25 mouse cellular contexts compared by ENCODE assay signal in genomic region chr12:102258522-102259112, GRCm38 (mm10). TPM values are rescaled to one million over a fixed set of nuclear protein-coding genes. Genes with fewer than 3 reads are reported as not detected.
DNase-seq lines count a peak whose midpoint lies in the region; ATAC-seq and TF ChIP-seq lines count a peak whose summit lies in the region.
"Had no signal": no experiment of that assay in that cellular context is flagged by ENCODE, and none has a peak within 500 bp of the region (broad histone marks: within the 10 kb centered on the region; RNA-seq: fewer than 3 reads in every experiment).

No protein-coding gene starts in this region.

- H3K4me1 ChIP-seq in forebrain, embryonic 14.5 days (ENCODE audit: control insufficient read depth, insufficient read depth, low read length): no peaks in the 10 kb centered on the region
- no peaks in the 10 kb centered on the region for H3K4me1 ChIP-seq in forebrain, postnatal 0 days (ENCODE audit: insufficient read depth)
- H3K4me1 ChIP-seq in liver, embryonic 11.5 days (replicated peaks; ENCODE audit: control insufficient read depth, insufficient read depth, low read length): peaks cover 10% of the 10 kb centered on the region
- peaks cover 25% of the 10 kb centered on the region for H3K4me1 ChIP-seq in heart, embryonic 10.5 days
- H3K4me1 ChIP-seq: neural tube, embryonic 15.5 days had no signal

- H3K27ac ChIP-seq in forebrain, embryonic 14.5 days (ENCODE audit: low read depth, low read length): no peak overlapping the region
- H3K27ac ChIP-seq in forebrain, postnatal 0 days (ENCODE audit: low read depth, low read length): no peak overlapping the region
- no peak overlapping the region for H3K27ac ChIP-seq in liver, embryonic 11.5 days (ENCODE audit: low read depth, low read length)
- no peak overlapping the region for H3K27ac ChIP-seq in heart, embryonic 10.5 days
- H3K27ac ChIP-seq: embryonic facial prominence, embryonic 12.5 days; gastrocnemius, adult 2 months; heart, embryonic 13.5 days; limb, embryonic 13.5 days; neural tube, embryonic 15.5 days had no signal

- no peaks in the 10 kb centered on the region for H3K36me3 ChIP-seq in forebrain, embryonic 14.5 days (ENCODE audit: control insufficient read depth, insufficient read depth, low read length)
- H3K36me3 ChIP-seq in forebrain, postnatal 0 days (ENCODE audit: insufficient read depth): no peaks in the 10 kb centered on the region
- H3K36me3 ChIP-seq in liver, embryonic 11.5 days (ENCODE audit: control insufficient read depth, insufficient read depth, low read length): no peaks in the 10 kb centered on the region
- no peaks in the 10 kb centered on the region for H3K36me3 ChIP-seq in heart, embryonic 10.5 days
- H3K36me3 ChIP-seq: embryonic facial prominence, embryonic 12.5 days; heart, embryonic 13.5 days; limb, embryonic 13.5 days; neural tube, embryonic 15.5 days had no signal

- H3K9ac ChIP-seq in forebrain, embryonic 14.5 days (ENCODE audit: low read length): no peak overlapping the region
- no peak overlapping the region for H3K9ac ChIP-seq in forebrain, postnatal 0 days
- no peak overlapping the region for H3K9ac ChIP-seq in liver, embryonic 11.5 days (ENCODE audit: low read depth, low read length)
- H3K9ac ChIP-seq: embryonic facial prominence, embryonic 12.5 days; heart, embryonic 13.5 days; limb, embryonic 13.5 days; neural tube, embryonic 15.5 days had no signal

- TF ChIP-seq CTCF in forebrain, postnatal 0 days (IDR thresholded peaks at IDR 0.05; ENCODE audit: low read depth): no peak

- H3K4me2 ChIP-seq in forebrain, embryonic 14.5 days (ENCODE audit: low read length): no peak overlapping the region
- H3K4me2 ChIP-seq in forebrain, postnatal 0 days (ENCODE audit: low read depth): no peak overlapping the region
- H3K4me2 ChIP-seq in liver, embryonic 11.5 days: no peak overlapping the region
- H3K4me2 ChIP-seq: embryonic facial prominence, embryonic 12.5 days; heart, embryonic 13.5 days; limb, embryonic 13.5 days; neural tube, embryonic 15.5 days had no signal

- H3K27me3 ChIP-seq in forebrain, embryonic 14.5 days (replicated peaks; ENCODE audit: control insufficient read depth, insufficient read depth, low read length): no peaks in the 10 kb centered on the region
- no peaks in the 10 kb centered on the region for H3K27me3 ChIP-seq in forebrain, postnatal 0 days (ENCODE audit: insufficient read depth, low read length)
- no peaks in the 10 kb centered on the region for H3K27me3 ChIP-seq in liver, embryonic 11.5 days (replicated peaks; ENCODE audit: control insufficient read depth, insufficient read depth, low read length)
- no peaks in the 10 kb centered on the region for H3K27me3 ChIP-seq in heart, embryonic 10.5 days (ENCODE audit: insufficient read depth, poor library complexity, severe bottlenecking)
- H3K27me3 ChIP-seq: embryonic facial prominence, embryonic 12.5 days; heart, embryonic 13.5 days; limb, embryonic 13.5 days; neural tube, embryonic 15.5 days; Patski had no signal

- H3K4me3 ChIP-seq in forebrain, embryonic 14.5 days (ENCODE audit: low read depth, low read length): no peak overlapping the region
- no peak overlapping the region for H3K4me3 ChIP-seq in forebrain, postnatal 0 days (ENCODE audit: low read depth, low read length)
- H3K4me3 ChIP-seq in liver, embryonic 11.5 days (ENCODE audit: low read depth, low read length): no peak overlapping the region
- H3K4me3 ChIP-seq in heart, embryonic 10.5 days: no peak overlapping the region
- H3K4me3 ChIP-seq: embryonic facial prominence, embryonic 12.5 days; gastrocnemius, adult 2 months; heart, embryonic 13.5 days; limb, embryonic 13.5 days; neural tube, embryonic 15.5 days had no signal

- ATAC-seq in forebrain, embryonic 14.5 days: no peak
- no peak for ATAC-seq in forebrain, postnatal 0 days
- ATAC-seq in liver, embryonic 11.5 days (replicated peaks; ENCODE audit: low FRiP score): peak; percentile 75
- peak; percentile 80 for ATAC-seq in megakaryocyte progenitor cell, adult 5-6 weeks (replicated peaks; ENCODE audit: poor library complexity)
- ATAC-seq: forebrain, embryonic 16.5 days; hindbrain, embryonic 16.5 days; Patski had no signal

- peak; percentile 17 for DNase-seq in forebrain, embryonic 14.5 days (ENCODE audit: low spot score)
- no peak for DNase-seq in forebrain, postnatal 0 days
- peak; percentile 35 for DNase-seq in c-Kit-positive CD71-negative TER-119-negative erythroid progenitor cells, embryonic 14.5 days (ENCODE audit: low read depth)
- no peak for DNase-seq in liver, embryonic 11.5 days (ENCODE audit: low spot score)
- no peak for DNase-seq in adrenal gland, postnatal 25 days
- no peak for DNase-seq in heart, embryonic 10.5 days (ENCODE audit: low spot score)
- DNase-seq in thymus, postnatal 25 days: no peak
- DNase-seq: adrenal gland, adult 8-10 months; cerebellum, adult 18-20 months; gastrocnemius, adult 2 months; heart, adult 11 months; heart, postnatal 36 days; kidney, adult 11 months; midbrain, embryonic 14.5 days; retina, postnatal 1 day; right cerebral cortex, postnatal 4 days; thymus, postnatal 14 days had no signal

- WGBS in forebrain, embryonic 14.5 days: 80% methylated on average over 3 of the region's 3 CpGs
- 69% methylated on average over 3 of the region's 3 CpGs for WGBS in forebrain, postnatal 0 days
- 44% methylated on average over 3 of the region's 3 CpGs for WGBS in liver, embryonic 11.5 days
- WGBS in heart, embryonic 10.5 days: 65% methylated on average over 3 of the region's 3 CpGs

- no peaks in the 10 kb centered on the region for H3K9me3 ChIP-seq in forebrain, embryonic 14.5 days (replicated peaks; ENCODE audit: control insufficient read depth, low read length)
- H3K9me3 ChIP-seq in forebrain, postnatal 0 days (ENCODE audit: low read length): no peaks in the 10 kb centered on the region
- H3K9me3 ChIP-seq in liver, embryonic 11.5 days (ENCODE audit: control insufficient read depth, low read length): no peaks in the 10 kb centered on the region
- no peaks in the 10 kb centered on the region for H3K9me3 ChIP-seq in heart, embryonic 10.5 days
- H3K9me3 ChIP-seq: embryonic facial prominence, embryonic 12.5 days; heart, embryonic 13.5 days; limb, embryonic 13.5 days; neural tube, embryonic 15.5 days had no signal

RNA-seq across cellular contexts. Expression of gene Rin3, which starts 24.2 kb away (rescaled TPM):
- polyA plus RNA-seq in forebrain, embryonic 14.5 days (2014; fragmentation: Nextera tagmentation; extraction: Ambion mirVana): 1.9 and 2.9 TPM in 2 replicates
- 1.3 and 3.3 TPM in 2 replicates for total RNA-seq in forebrain, postnatal 0 days (2014; rRNA removed)
- polyA plus RNA-seq in forebrain, postnatal 0 days (2015; fragmentation: Nextera tagmentation; extraction: Ambion mirVana): 1.5 and 1.9 TPM in 2 replicates
- polyA plus RNA-seq in liver, embryonic 11.5 days (2014; fragmentation: Nextera tagmentation; extraction: Ambion mirVana): 10.2 and 12.9 TPM in 2 replicates
- total RNA-seq in megakaryocyte progenitor cell, adult 5-6 weeks (2015): 119 and 135 TPM in 2 replicates
- total RNA-seq in megakaryocyte progenitor cell, adult 5-6 weeks (2017): 68.0 and 70.5 TPM in 2 replicates
- total RNA-seq in adrenal gland, postnatal 25 days (2021): 12.4 and 13.3 TPM in 2 replicates
- 8.9 and 9.0 TPM in 2 replicates for polyA plus RNA-seq in heart, embryonic 10.5 days (2016; fragmentation: Nextera tagmentation; extraction: Ambion mirVana)

Comparison
In these comparisons a context has a peak if more than half of its experiments do, and no peak if none do; other contexts are left out.
1. DNase-seq: peak in forebrain, embryonic 14.5 days (single experiment) and c-Kit-positive CD71-negative TER-119-negative erythroid progenitor cells, embryonic 14.5 days (single experiment); none in forebrain, postnatal 0 days (single experiment), liver, embryonic 11.5 days (single experiment), adrenal gland, postnatal 25 days (single experiment), heart, embryonic 10.5 days (single experiment) and thymus, postnatal 25 days (single experiment).
2. ATAC-seq: peak in liver, embryonic 11.5 days (single experiment) and megakaryocyte progenitor cell, adult 5-6 weeks (single experiment); none in forebrain, embryonic 14.5 days (single experiment) and forebrain, postnatal 0 days (single experiment).